Mouse (Mus musculus): Measurements from ENCODE around the gene Tbx5. TPM values are rescaled to one million over a fixed set of nuclear protein-coding genes. Genes with fewer than 3 reads are reported as not detected.

The Tbx5 gene
- polyA plus RNA-seq, 1 experiment from 2014 or later = not detected

DNA sequence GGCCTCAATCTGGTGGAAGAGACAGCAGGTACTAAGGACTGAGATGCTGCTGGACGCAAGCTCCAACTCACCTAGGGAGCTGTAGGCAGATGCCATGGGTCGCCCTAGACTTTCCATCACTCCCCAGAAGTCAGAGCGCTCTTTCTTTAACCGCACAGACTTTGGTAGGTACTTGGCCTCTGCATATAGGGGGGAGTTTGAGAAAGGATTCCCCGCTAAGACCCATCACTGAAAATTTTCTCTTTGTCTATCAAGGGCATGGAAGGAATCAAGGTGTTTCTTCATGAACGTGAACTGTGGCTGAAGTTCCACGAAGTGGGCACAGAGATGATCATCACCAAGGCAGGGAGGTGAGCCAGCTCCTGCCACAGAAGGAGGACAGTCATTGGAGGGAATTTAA, 6.0 kb downstream of the Tbx5 start:
- no peak overlapping the region for H3K9ac ChIP-seq (replicated peaks)

GRCm38 (mm10) chr5:119839156-119839555, 6.7 kb downstream of the Tbx5 start:
- 0 out of 2 replicates have a peak, but pooled peaks cover 9% of the 10 kb centered on the region for H3K4me1 ChIP-seq (replicated peaks)
- ATAC-seq = no peak
- H3K9ac ChIP-seq (replicated peaks) = no peak overlapping the region
- H3K4me3 ChIP-seq (replicated peaks) = no peak overlapping the region
- peaks cover 99% of the 10 kb centered on the region for H3K27me3 ChIP-seq
- no peak overlapping the region for H3K27ac ChIP-seq
- H3K9me3 ChIP-seq = no peaks in the 10 kb centered on the region
- under 1% methylated on average over 16 of the region's 16 CpGs for WGBS
- no peak overlapping the region for H3K4me2 ChIP-seq (replicated peaks)
- H3K36me3 ChIP-seq = no peaks in the 10 kb centered on the region

More for the DNA sequence above, 6.0 kb downstream of the Tbx5 start:
- WGBS = under 1% methylated on average over 7 of the region's 7 CpGs
- Histone ChIP-seq H3K9me3 (no peaks in the 10 kb centered on the region), H3K27me3 (peaks cover 99% of the 10 kb centered on the region), H3K4me2 (replicated peaks) (no peak overlapping the region), H3K27ac (no peak overlapping the region), H3K4me3 (replicated peaks) (no peak overlapping the region), H3K4me1 (replicated peaks) (0 out of 2 replicates have a peak, but pooled peaks cover 9% of the 10 kb centered on the region), H3K36me3 (no peaks in the 10 kb centered on the region)
- no peak for ATAC-seq

- no peak overlapping the region for H3K4me3 ChIP-seq (replicated peaks)
- WGBS = under 1% methylated on average over 34 of the region's 34 CpGs
- H3K9me3 ChIP-seq = no peaks in the 10 kb centered on the region
- peaks cover 13% of the 10 kb centered on the region; the same call in 1 of the 2 replicates for H3K4me1 ChIP-seq (replicated peaks)
- H3K27ac ChIP-seq = no peak overlapping the region
- H3K36me3 ChIP-seq = no peaks in the 10 kb centered on the region
- H3K4me2 ChIP-seq (replicated peaks) = no peak overlapping the region
- H3K27me3 ChIP-seq = peaks cover 99% of the 10 kb centered on the region
- no peak for ATAC-seq
- H3K9ac ChIP-seq (replicated peaks) = no peak overlapping the region
Measured at GRCm38 (mm10) chr5:119839616-119840368, 7.3 kb downstream of the Tbx5 start.

DNA sequence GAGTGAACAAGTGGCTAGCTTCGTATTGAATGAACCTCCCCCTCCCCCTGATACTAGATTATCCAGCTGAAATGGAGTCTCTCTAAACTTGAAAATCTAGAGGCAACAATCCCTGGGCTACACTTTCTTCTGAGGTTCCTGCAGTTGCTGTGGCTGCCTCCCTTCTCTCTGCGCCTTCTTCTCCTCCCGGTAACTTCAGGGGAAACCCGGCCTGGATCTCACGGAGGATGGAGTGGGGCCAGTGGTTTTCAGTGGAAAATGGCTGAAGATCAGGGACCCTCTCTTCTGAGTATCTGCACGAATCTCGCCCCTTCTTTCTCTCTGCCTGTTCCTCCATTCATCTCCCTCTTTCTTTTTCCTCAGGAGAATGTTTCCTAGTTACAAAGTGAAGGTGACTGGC, 7.9 kb downstream of the Tbx5 start:
- Histone ChIP-seq H3K4me3 (replicated peaks) (no peak overlapping the region), H3K4me2 (replicated peaks) (no peak overlapping the region), H3K36me3 (no peaks in the 10 kb centered on the region), H3K9ac (replicated peaks) (no peak overlapping the region), H3K4me1 (replicated peaks) (peaks cover 15% of the 10 kb centered on the region), H3K27me3 (peaks cover 99% of the 10 kb centered on the region), H3K27ac (no peak overlapping the region), H3K9me3 (no peaks in the 10 kb centered on the region)
- WGBS = 1% methylated on average over 7 of the region's 7 CpGs
- no peak for ATAC-seq

- peaks cover 99% of the 10 kb centered on the region for H3K27me3 ChIP-seq
- no peak overlapping the region for H3K9ac ChIP-seq (replicated peaks)
- ATAC-seq = no peak
- WGBS = 1% methylated on average over 26 of the region's 26 CpGs
- H3K4me3 ChIP-seq (replicated peaks) = no peak overlapping the region
- H3K4me1 ChIP-seq (replicated peaks) = peaks cover 14% of the 10 kb centered on the region
- H3K27ac ChIP-seq = no peak overlapping the region
- H3K9me3 ChIP-seq = no peaks in the 10 kb centered on the region
- H3K4me2 ChIP-seq (replicated peaks) = no peak overlapping the region
- H3K36me3 ChIP-seq = no peaks in the 10 kb centered on the region
Measured at GRCm38 (mm10) chr5:119841634-119842420, 9.4 kb downstream of the Tbx5 start.

- no peak for ATAC-seq
- no peaks in the 10 kb centered on the region for H3K36me3 ChIP-seq
Measured at GRCm38 (mm10) chr5:119842701-119843393, 10.4 kb downstream of the Tbx5 start.

DNA sequence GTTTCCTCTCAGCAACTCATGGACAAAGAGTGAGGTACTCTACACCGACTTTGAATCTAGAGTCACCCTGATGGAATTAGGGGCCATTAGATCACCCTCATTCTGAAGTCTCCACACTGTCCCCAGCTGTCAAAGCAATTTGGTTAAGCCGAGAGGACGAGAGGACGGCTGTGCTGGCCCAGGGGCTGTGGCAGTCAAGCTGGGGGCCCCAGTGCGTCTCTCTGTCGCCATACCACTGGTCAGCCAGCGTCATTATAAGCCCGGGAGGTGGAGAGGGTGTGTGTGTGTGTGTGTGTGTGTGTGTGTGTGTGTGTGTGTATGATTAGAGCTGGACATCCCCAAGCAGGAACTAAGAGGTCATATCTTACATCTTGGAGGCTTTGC, 10.9 kb downstream of the Tbx5 start:
- no peak overlapping the region for H3K4me2 ChIP-seq (replicated peaks)
- no peak overlapping the region for H3K9ac ChIP-seq (replicated peaks)
- ATAC-seq = no peak
- H3K4me1 ChIP-seq (replicated peaks) = peaks cover 14% of the 10 kb centered on the region
- peaks cover 97% of the 10 kb centered on the region for H3K27me3 ChIP-seq
- under 1% methylated on average over 8 of the region's 8 CpGs for WGBS
- no peaks in the 10 kb centered on the region for H3K9me3 ChIP-seq
- no peaks in the 10 kb centered on the region for H3K36me3 ChIP-seq
- H3K27ac ChIP-seq = no peak overlapping the region
- H3K4me3 ChIP-seq (replicated peaks) = no peak overlapping the region

More at GRCm38 (mm10) chr5:119842701-119843393, 10.4 kb downstream of the Tbx5 start:
- Histone ChIP-seq H3K9me3 (no peaks in the 10 kb centered on the region), H3K4me2 (replicated peaks) (no peak overlapping the region), H3K4me1 (replicated peaks) (peaks cover 14% of the 10 kb centered on the region), H3K27me3 (peaks cover 99% of the 10 kb centered on the region), H3K4me3 (replicated peaks) (no peak overlapping the region), H3K9ac (replicated peaks) (no peak overlapping the region), H3K27ac (no peak overlapping the region)
- WGBS = 5% methylated on average over 4 of the region's 4 CpGs

DNA sequence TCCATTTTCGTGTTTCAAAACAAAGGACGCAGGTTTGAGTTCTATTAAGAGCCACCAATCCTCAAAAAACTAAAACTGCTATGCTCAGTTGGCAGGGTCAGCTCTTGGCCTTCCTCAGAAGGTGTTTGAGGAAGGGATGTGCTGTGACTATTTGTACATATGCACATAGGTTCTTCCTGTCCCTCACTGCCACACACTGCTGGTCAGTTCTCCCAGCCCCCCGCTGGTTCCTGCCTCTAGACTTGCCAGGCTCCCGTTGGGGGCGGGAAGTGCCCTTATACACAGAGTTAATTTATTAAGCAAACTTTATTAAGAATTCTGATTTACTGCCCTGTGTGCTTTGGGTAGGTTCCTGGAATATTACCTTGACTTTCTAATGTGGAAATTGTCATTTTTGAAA, 11.9 kb downstream of the Tbx5 start:
- H3K9ac ChIP-seq (replicated peaks) = no peak overlapping the region
- no peaks in the 10 kb centered on the region for H3K36me3 ChIP-seq
- H3K9me3 ChIP-seq = no peaks in the 10 kb centered on the region
- H3K27me3 ChIP-seq = peaks cover 88% of the 10 kb centered on the region
- H3K4me1 ChIP-seq (replicated peaks) = peaks cover 14% of the 10 kb centered on the region
- no peak overlapping the region for H3K27ac ChIP-seq
- H3K4me2 ChIP-seq (replicated peaks) = no peak overlapping the region
- under 1% methylated on average over 5 of the region's 5 CpGs for WGBS
- no peak overlapping the region for H3K4me3 ChIP-seq (replicated peaks)
- no peak for ATAC-seq

DNA sequence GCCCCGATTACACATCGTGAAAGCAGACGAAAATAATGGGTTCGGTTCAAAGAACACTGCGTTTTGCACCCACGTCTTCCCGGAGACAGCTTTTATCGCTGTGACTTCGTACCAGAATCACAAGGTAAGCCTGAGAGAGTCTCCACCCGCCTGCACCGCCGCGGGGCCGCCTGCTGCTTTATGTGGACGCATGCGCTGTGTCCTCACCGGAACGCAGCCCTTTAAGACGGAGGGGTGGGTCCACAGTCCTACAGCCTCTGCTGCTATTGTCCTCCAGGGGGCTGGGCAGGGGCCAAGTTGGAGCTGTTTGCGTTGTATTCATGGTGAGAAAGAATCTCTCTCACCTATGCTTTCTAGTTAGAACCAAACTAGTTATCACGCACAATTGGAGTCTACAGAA, 12.5 kb downstream of the Tbx5 start:
- under 1% methylated on average over 21 of the region's 21 CpGs for WGBS
- H3K27ac ChIP-seq = no peak overlapping the region
- H3K27me3 ChIP-seq = peaks cover 81% of the 10 kb centered on the region
- H3K4me3 ChIP-seq (replicated peaks) = peak overlapping the region; percentile 25
- H3K9me3 ChIP-seq = no peaks in the 10 kb centered on the region
- no peaks in the 10 kb centered on the region for H3K36me3 ChIP-seq
- H3K4me1 ChIP-seq (replicated peaks) = peaks cover 14% of the 10 kb centered on the region
- H3K4me2 ChIP-seq (replicated peaks) = peak overlapping the region; percentile 50
- H3K9ac ChIP-seq (replicated peaks) = no peak overlapping the region
- peak; percentile 81 for ATAC-seq

DNA sequence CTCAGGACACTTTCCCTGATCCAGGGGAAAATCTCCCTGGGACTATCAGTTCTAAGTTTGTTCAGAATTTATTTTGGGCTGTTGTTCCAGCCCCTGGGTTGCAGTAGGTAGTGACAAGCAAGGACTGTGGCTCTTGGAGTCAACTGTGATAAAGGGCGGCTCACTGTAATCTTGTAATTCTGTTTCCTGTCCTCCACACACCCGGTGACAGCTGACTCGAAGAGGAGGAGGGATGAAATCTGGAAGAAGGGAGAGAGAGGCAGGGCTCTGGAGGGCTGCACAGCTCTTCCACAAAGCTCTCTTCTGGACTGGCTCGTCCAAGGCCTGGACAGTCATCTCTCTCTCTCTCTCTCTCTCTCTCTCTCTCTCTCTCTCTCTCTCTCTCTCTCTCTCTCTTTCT, 24.6 kb downstream of the Tbx5 start:
- Histone ChIP-seq H3K36me3 (no peaks in the 10 kb centered on the region), H3K4me3 (replicated peaks) (no peak overlapping the region), H3K27me3 (peaks cover 20% of the 10 kb centered on the region; the same call in 1 of the 2 replicates), H3K9me3 (no peaks in the 10 kb centered on the region), H3K9ac (replicated peaks) (no peak overlapping the region), H3K4me1 (replicated peaks) (no peaks in the 10 kb centered on the region), H3K4me2 (replicated peaks) (no peak overlapping the region), H3K27ac (no peak overlapping the region)
- whole genome bisulfite sequencing = 78% methylated on average over 4 of the region's 4 CpGs
- ATAC-seq = no peak

DNA sequence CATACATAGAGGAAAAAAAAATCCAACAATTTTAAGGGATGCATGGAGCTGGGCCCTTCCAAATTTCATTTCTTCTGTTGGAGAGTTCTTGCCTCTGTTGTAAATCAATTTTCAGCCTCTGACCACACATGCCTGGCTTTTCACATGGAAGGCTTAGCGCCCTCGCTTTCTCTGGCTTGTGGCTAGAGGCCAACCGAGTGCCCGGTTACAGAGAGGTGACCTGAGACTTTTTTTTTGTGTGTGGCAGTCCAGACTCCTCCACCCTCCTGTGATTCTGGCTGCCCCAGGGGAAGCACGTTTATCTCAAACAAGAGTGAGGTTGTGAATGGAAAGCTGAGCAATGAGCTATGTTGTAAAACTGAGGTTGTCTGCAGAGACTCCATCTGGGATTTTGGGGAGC, 28.8 kb downstream of the Tbx5 start:
- no peak overlapping the region for H3K27ac ChIP-seq
- 75% methylated on average over 5 of the region's 5 CpGs for WGBS
- no peak for ATAC-seq
- H3K27me3 ChIP-seq = peaks cover 22% of the 10 kb centered on the region; the same call in 1 of the 2 replicates
- no peak overlapping the region for H3K4me2 ChIP-seq (replicated peaks)
- H3K36me3 ChIP-seq = no peaks in the 10 kb centered on the region
- no peak overlapping the region for H3K9ac ChIP-seq (replicated peaks)
- no peaks in the 10 kb centered on the region for H3K9me3 ChIP-seq
- H3K4me3 ChIP-seq (replicated peaks) = no peak overlapping the region
- H3K4me1 ChIP-seq (replicated peaks) = peaks cover 4% of the 10 kb centered on the region

- peaks cover 11% of the 10 kb centered on the region for H3K4me1 ChIP-seq (replicated peaks)
- no peak overlapping the region for H3K27ac ChIP-seq
- H3K4me3 ChIP-seq (replicated peaks) = no peak overlapping the region
- peaks cover 23% of the 10 kb centered on the region for H3K27me3 ChIP-seq
- 82% methylated on average over 5 of the region's 5 CpGs for WGBS
- no peak overlapping the region for H3K9ac ChIP-seq (replicated peaks)
- H3K4me2 ChIP-seq (replicated peaks) = no peak overlapping the region
- H3K9me3 ChIP-seq = no peaks in the 10 kb centered on the region
- no peaks in the 10 kb centered on the region for H3K36me3 ChIP-seq
- ATAC-seq = no peak
Measured at GRCm38 (mm10) chr5:119862431-119862830, 30.0 kb downstream of the Tbx5 start.

Data from midbrain, embryonic 13.5 days (tissue).